Mouse (Mus musculus) liver, adult 2 months (tissue): ENCODE measurements at regions not wholly inside any gene's neighbourhood (a gene's known extent, or its start where the extent isn't known, plus 50 kb on each side); places are given as distances from the start of the nearest gene placed in this dataset.

ENCODE experiments used
- CTCF ChIP-seq: fragments of 200-500 bp; IDR thresholded peaks from 2 replicates; pipeline ENCODE4 v1.5.1; 2011; ENCODE audit warnings: low read depth, low read length, control low read depth
- POLR2A ChIP-seq: fragments of 200-500 bp; IDR thresholded peaks from 2 replicates; pipeline ENCODE4 v1.6.1; 2011; ENCODE audit warnings: low read length, control low read depth; ENCODE audit not compliant: insufficient read depth; ENCODE audit errors: extremely low read depth

DNA sequence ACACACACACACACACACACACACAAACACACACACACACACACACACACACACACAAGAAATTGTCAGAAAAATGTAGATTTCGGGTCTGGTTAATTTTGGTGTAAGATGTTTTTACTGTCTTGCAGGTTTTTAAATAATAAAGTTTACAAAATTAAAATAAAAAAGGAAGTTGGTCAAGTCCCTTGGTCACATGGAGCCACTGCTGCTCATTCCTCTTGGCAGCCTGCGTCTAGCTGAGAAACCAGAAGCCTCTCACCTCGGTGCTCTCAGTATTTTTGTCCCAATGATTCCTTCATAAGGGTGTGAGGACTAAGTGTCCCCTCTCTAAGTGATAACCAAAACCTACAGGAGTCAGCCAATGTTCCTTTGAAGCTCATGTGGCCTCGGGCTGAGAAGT is 76.8 kb upstream of the Smg1 start:
- TF ChIP-seq CTCF (no peak), POLR2A (no peak)
